Mouse (Mus musculus): ENCODE measurements around the gene Olfr1393.
"Not testable (repeated sequence)": the region's sequence is repeated elsewhere in the genome, so short reads cannot be mapped to it uniquely, and the experiment has no call there.

Olfr1393 gene

DNA sequence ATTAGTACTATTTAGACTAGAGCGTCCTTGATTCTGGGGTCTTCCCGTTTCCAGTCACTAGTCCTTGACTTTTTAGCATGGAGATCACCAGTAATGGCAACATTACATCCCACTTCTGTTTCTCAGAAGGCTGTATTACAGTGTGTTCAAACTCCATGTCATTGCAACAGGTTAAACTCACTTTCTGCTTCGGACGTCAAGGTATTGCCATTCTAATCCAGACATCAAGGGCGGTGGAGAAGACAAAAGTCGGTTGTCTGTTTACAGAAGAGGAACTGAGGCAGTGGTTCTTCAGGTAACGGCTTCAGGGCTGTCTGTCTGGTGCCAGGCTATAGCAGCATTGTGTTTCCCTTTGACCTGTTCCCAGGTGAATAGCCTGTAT, 26.7 kb upstream of the Olfr1393 start:
- no peak for DNase-seq (ENCODE audit: low read depth)

DNA sequence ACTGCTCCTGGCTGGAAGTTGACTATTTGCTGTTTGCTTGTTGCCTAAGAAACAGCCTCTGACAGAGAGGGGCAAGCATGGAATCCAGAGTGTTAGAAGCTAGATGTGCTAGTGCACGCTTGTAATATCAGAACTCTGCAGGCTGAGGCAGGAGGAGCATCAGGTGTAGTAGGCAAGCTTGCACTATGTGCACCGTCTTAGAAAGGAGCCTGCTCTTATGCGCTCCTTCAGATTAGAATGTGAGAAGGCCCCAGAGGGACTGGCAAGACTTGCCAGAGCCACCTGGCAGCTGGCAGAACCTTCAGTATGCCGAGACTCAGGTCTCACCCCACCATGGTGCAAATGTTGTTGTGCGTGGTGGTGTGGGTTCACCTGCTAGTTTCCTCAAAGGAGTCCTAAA, 26.1 kb upstream of the Olfr1393 start:
- no peak for DNase-seq (ENCODE audit: low read depth)

- DNase-seq (ENCODE audit: low read depth), result no peak
These were observed 25.1 kb upstream of the Olfr1393 start for GRCm38 (mm10) chr11:49253035-49253434.

DNA sequence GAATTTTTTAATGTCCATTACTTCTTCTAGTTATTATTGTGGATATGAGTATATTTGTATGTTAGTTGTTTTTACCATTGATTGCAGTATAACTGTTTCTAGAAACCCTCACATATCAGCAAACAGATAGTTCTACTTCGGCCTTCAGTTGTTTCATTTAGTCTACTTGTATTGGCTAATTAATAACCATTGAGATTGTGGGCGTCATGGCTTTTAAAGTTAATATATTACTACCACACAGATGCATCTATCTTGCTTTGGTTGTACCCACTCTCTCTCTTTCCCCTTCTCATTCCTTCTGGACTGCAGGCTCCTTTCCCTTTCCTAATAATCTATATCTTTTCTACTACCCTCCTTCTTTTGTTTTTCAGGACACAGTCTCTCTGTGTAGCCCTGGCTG, 18.8 kb upstream of the Olfr1393 start:
- DNase-seq (ENCODE audit: low read depth), result no peak

GRCm38 (mm10) chr11:49259829-49260228, 18.3 kb upstream of the Olfr1393 start:
- DNase-seq (ENCODE audit: low read depth), result no peak

GRCm38 (mm10) chr11:49260598-49261312, 17.3 kb upstream of the Olfr1393 start:
- no peak for DNase-seq (ENCODE audit: low read depth)

DNA sequence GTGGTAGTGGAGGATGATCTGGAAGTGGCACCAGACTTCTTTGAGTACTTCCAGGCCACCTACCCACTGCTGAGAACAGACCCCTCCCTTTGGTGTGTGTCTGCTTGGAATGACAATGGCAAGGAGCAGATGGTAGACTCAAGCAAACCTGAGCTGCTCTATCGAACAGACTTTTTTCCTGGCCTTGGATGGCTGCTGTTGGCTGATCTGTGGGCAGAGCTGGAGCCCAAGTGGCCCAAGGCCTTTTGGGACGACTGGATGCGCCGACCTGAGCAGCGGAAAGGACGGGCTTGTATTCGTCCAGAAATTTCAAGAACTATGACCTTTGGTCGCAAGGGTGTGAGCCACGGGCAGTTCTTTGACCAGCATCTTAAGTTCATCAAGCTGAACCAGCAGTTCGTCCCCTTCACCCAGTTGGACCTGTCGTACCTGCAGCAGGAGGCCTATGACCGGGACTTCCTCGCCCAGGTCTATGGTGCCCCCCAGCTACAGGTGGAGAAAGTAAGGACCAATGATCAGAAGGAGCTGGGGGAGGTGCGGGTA, 16.7 kb upstream of the Olfr1393 start:
- no peak for DNase-seq (ENCODE audit: low read depth)

GRCm38 (mm10) chr11:49262286-49262685, 15.8 kb upstream of the Olfr1393 start:
- DNase-seq (ENCODE audit: low read depth), result no peak

DNA sequence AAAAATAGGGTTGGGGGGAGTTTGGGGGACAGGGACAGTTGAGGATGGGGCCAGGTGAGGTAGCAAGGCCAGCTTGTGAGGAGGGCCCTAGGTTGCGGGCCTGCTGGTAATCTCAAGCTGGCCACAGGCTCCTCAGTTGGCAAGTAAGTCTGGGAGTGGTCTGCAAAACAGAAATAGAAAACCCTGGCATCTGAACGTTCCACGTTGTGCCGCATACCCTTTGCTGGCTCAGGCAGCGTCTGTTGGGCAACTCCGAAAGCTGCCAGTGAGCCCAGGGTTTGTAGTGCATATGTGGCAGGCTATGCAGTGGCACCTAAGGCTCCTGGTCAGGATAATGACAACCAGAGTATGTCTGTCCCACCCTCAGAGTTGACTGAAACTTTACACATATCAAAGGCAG, 15.0 kb upstream of the Olfr1393 start:
- DNase-seq (ENCODE audit: low read depth), result no peak

- no peak for DNase-seq (ENCODE audit: low read depth)
These were observed 14.0 kb upstream of the Olfr1393 start for GRCm38 (mm10) chr11:49264081-49264480.

- no peak for DNase-seq (ENCODE audit: low read depth)
These were observed 13.5 kb upstream of the Olfr1393 start for GRCm38 (mm10) chr11:49264622-49265021.

DNA sequence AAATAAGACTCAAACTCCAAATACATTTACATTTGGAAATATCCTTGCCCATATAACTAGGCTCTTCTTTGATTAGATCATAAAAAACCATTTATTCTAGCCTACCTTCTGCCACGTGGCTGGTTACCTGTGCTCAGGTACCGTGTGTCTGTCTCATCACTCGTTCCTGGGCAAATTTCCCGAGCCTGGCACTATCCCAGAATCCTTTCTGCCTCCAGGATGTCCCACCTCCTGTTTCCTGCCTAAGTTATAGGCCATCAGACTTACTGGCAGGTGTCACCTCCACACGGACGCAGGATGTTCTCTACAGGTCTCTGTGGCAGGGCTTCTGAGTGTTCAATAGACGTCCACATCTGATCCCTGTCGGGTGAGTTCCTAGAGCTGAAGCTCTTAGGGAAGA, 13.0 kb upstream of the Olfr1393 start:
- DNase-seq (ENCODE audit: low read depth), result no peak

GRCm38 (mm10) chr11:49266671-49267070, 11.4 kb upstream of the Olfr1393 start:
- DNase-seq (ENCODE audit: low read depth), result no peak

GRCm38 (mm10) chr11:49267316-49267715, 10.8 kb upstream of the Olfr1393 start:
- DNase-seq (ENCODE audit: low read depth), result no peak

- DNase-seq (ENCODE audit: low read depth), result no peak
These were observed 10.0 kb upstream of the Olfr1393 start for GRCm38 (mm10) chr11:49267970-49268579.

- no peak for DNase-seq (ENCODE audit: low read depth)
These were observed 8.3 kb upstream of the Olfr1393 start for GRCm38 (mm10) chr11:49269761-49270160.

DNA sequence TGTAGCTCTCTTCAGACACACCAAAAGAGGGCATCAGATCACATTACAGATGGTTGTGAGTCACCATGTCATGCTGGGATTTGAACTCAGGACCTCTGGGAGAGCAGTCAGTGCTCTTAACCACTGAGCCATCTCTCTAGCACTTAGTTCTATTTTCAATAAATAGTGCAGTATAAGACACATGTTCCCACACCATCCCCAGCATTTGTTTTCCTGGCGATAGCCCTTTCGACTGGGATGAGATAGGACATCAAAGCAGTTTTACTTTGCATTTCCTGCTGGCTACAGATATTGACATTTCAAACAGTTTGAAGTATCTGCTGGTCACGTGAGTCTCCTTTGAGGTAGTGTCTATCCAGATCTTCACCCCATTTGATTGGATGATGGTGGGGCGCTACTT, 7.7 kb upstream of the Olfr1393 start:
- DNase-seq (ENCODE audit: low read depth), result no peak

DNA sequence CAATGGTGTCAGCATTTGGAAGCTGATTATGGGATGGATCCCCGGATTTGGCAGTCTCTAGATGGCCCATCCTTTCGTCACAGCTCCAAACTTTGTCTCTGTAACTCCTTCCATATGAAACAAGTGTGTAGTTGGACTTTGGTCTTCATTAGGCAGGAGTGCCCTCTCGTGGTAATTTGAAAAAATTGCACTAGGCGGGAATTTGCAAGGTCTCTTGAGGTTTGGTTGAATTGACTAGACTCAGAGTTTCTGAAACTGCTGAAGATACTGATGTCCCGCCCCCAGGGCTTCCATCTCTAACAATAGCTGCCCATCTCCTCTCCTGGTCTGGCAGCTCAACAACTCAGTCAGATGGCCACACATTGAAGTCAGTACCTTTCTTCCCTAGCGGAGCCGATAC, 6.8 kb upstream of the Olfr1393 start:
- peak; percentile 86 for DNase-seq (ENCODE audit: low read depth)

GRCm38 (mm10) chr11:49273834-49274519, 4.1 kb upstream of the Olfr1393 start:
- DNase-seq (ENCODE audit: low read depth), result no peak

DNA sequence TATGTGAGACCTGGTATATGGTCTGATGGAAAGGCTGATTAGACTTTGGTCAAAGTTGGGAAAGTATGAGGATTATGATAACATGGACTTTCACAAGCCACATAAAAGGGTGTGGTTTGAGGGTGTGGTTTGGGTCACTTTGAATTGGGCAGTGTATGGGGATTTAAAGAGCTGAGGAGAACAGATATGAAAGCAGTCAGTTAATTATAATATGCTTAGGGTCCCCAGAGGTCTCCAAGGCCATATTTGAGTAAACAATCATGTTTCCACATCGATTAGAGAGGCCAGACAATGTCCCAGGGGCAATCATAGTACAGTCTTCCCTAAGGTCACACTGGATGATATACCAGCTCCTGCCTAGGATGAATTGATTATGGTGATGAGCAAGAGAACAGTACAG, 6.9 kb downstream of the Olfr1393 start, which contains the start of gene Olfr1392:
Gene Olfr1392, plus strand, starts transcription at position 301 of the 400 bp plus-strand sequence.
- not testable (repeated sequence) for DNase-seq (ENCODE audit: low read depth)

DNA sequence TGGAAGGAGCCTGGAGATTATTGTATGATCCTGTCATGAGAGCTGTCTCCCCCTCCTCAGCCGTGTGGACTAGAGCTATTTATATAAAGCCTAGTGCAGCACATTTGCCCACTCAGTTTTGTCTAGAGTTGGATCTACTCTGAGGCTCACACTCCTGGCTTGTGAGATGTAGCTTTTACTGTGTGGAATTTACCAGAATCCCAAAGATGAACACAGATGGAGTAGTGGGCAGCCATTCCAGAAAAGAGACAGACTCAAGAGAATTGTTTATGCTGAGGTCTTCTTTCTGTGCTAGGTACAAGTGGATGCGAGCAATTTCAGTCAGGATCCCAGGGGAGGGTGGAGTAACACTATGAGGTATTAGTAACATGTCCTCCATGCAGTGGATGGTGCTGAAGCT, 9.1 kb downstream of the Olfr1393 start:
- DNase-seq (ENCODE audit: low read depth), result no peak

- no peak for DNase-seq (ENCODE audit: low read depth)
These were observed 14.7 kb downstream of the Olfr1393 start for GRCm38 (mm10) chr11:49292777-49293176.

DNA sequence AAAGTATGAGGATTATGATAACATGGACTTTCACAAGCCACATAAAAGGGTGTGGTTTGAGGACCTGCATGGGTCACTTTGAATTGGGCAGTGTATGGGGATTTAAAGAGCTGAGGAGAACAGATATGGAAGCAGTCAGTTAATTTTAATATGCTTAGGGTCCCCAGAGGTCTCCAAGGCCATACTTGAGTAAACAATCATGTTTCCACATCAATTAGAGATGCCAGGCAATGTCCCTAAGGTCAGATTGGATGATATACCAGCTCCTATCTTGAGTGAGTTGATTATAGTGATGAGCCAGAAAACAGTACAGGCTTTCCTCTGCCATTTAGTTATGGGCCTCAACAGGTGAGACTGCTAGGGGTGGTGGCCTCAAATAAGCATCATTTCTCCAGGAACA, 26.3 kb downstream of the Olfr1393 start, which contains the start of gene Olfr10:
Gene Olfr10, plus strand, starts transcription at position 301 of the 400 bp plus-strand sequence.
- no peak for DNase-seq (ENCODE audit: low read depth)

Measured in NIH3T3 (cell line).